Mouse (Mus musculus) embryonic fibroblast, embryonic 13.5 days (primary cell): ENCODE results near the gene Sarnp. TPM values are rescaled to one million over a fixed set of nuclear protein-coding genes. Genes with fewer than 3 reads are reported as not detected.
A peak's percentile ranks its signal among the peaks of the same experiment; 100 is the strongest.

Experiments
- H3K27ac ChIP-seq: 2 replicates; pipeline ENCODE4 v1.5.1; 2012; ENCODE audit warnings: low read length, control low read depth, inconsistent platforms; ENCODE audit not compliant: insufficient read depth
- H3K4me1 ChIP-seq: 2 replicates; pipeline ENCODE4 v1.6.1; 2011; ENCODE audit warnings: low read length; ENCODE audit not compliant: control insufficient read depth, insufficient read depth
- H3K4me3 ChIP-seq: 2 replicates; pipeline ENCODE4 v1.5.1; 2011; ENCODE audit warnings: mild to moderate bottlenecking, control low read depth, low read length; ENCODE audit not compliant: insufficient read depth
- CTCF ChIP-seq: IDR thresholded peaks from 2 replicates; pipeline ENCODE4 v1.5.1; 2011; ENCODE audit warnings: mild to moderate bottlenecking, control low read depth, low read length, moderate library complexity, borderline replicate concordance; ENCODE audit not compliant: insufficient read depth
- POLR2A ChIP-seq: IDR thresholded peaks from 2 replicates; pipeline ENCODE4 v1.6.1; 2011; ENCODE audit warnings: low read depth, mild to moderate bottlenecking, control low read depth, low read length, moderate library complexity
- polyA plus RNA-seq: library from polyadenylated mRNA; stranded (reverse); fragments of >200 nt; gene quantifications from 2 replicates; pipeline ENCODE4 v1.2.4, GENCODE M21; 2011; ENCODE audit warnings: low read depth; ENCODE audit not compliant: missing spikeins, insufficient read length

Gene Sarnp
- polyA plus RNA-seq, 1 experiment, result 112 TPM

GRCm38 (mm10) chr10:128889846-128890245 is 72.7 kb downstream of the Sarnp start:
- H3K4me3 ChIP-seq, result no peak overlapping the region; the same call in 1 of the 2 replicates
- TF ChIP-seq CTCF, result no peak
- no peak for TF ChIP-seq POLR2A
- H3K4me1 ChIP-seq, result peaks cover 2% of the 10 kb centered on the region
- no peak overlapping the region for H3K27ac ChIP-seq

DNA sequence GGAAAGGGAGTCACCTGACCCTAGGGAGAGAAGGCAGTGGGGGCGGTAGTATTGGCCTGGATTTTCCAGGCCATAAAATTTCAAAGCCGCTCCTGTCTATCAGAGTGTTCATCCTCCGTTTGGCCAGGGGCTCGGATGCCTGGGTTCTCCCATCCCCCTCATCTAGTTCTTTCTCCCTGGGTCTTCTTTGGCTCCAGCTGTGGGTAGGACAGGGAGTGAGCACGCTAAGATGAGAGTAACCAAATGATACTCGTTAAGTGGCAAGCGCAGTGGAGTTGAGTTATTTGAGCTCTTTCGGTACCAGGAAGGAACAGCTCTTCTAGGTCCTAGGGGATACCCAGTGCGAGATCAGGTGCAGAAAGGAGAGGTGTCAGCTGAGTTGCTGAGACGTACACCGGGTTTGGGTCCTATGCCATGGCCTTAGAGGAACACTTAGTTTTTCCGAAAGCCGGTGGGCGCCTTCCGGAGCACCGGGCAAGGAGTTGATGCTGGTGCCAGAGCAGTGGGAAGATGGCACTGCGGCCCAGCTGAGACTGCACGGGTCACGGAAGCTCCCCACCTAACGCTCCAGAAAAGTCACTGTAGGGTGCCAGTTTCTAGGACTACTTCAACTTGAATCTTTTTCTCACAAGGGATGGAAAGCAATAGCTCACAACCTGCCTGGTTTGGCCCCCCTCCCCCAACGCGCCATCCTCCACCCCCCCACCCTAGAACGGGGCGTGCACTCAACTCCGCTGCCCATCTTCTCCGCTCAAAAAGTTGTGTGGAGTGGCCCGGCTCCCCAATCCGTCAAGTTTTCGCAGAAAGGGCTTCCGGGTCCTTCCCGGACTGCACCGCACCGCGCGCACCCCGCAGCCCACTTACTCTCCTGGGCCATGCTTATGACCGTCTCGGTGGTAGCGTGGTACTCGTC is 73.5 kb downstream of the Sarnp start:
- Histone ChIP-seq H3K4me1 (peaks cover 4% of the 10 kb centered on the region), H3K27ac (peak overlapping the region; percentile 8)
- TF ChIP-seq POLR2A (peak; percentile 32; the same call in 1 of the 2 replicates), CTCF (no peak)

DNA sequence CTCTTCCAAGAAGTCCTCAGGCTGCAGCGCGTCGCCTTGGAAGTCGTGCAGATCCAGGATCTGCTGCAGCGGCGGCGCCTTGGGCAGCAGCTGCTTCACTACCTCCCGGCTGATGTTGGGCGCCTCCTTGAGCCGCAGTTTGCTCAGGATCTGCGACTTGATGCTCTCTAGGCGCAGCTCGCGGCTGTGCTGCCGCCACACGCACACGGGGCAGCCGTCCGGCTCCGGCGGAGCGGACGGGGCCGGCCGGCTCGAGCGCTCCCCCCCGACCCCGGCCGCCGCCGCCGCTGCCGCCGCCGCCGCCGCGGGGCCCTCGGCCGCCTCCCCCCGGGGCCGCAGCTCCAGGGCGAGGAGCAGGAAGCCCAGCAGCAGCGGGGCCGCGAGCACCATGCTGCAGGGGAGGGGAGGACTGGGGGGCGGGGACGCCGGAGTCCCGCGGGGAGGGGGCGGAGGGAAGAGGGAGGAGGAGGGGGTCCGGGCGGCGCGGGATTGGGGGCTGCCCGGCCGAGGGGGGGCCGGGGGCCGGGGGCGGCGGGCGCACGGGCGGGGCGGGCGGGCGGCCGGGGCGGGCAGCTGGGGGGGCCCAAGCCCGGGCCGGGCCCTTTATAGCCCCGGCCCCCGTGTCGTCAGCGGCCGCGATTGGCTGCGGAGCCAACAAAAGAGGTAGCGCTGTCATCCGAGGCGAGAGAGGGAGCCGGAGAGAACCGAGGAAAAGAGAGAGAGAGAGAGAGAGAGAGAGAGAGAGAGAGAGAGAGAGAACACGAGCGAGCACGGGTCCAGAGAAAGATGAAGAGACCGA is 74.4 kb downstream of the Sarnp start, which contains the start of gene Gdf11:
Gdf11 (minus strand) TSS at position 423 of the 799 bp plus-strand sequence.
- H3K27ac ChIP-seq, result peak within 1 kb of the TSS; percentile 8
- TF ChIP-seq CTCF, result no peak
- TF ChIP-seq POLR2A, result peak; percentile 58
- H3K4me1 ChIP-seq, result peaks cover 4% of the 10 kb centered on the region
- peak within 1 kb of the TSS; percentile 81 for H3K4me3 ChIP-seq

More for the DNA sequence above, 73.5 kb downstream of the Sarnp start:
- H3K4me3 ChIP-seq, result peak overlapping the region; percentile 81

- Histone ChIP-seq H3K4me1 (peaks cover 4% of the 10 kb centered on the region), H3K27ac (no peak overlapping the region), H3K4me3 (peak overlapping the region; percentile 55)
- TF ChIP-seq POLR2A (no peak), CTCF (no peak)
These were observed 75.1 kb downstream of the Sarnp start for GRCm38 (mm10) chr10:128892246-128892645.

GRCm38 (mm10) chr10:128895437-128895836 is 78.3 kb downstream of the Sarnp start:
- TF ChIP-seq CTCF (no peak), POLR2A (no peak)
- H3K4me3 ChIP-seq, result no peak overlapping the region
- H3K4me1 ChIP-seq, result 0 out of 2 replicates have a peak, but pooled peaks cover 2% of the 10 kb centered on the region
- H3K27ac ChIP-seq, result no peak overlapping the region

DNA sequence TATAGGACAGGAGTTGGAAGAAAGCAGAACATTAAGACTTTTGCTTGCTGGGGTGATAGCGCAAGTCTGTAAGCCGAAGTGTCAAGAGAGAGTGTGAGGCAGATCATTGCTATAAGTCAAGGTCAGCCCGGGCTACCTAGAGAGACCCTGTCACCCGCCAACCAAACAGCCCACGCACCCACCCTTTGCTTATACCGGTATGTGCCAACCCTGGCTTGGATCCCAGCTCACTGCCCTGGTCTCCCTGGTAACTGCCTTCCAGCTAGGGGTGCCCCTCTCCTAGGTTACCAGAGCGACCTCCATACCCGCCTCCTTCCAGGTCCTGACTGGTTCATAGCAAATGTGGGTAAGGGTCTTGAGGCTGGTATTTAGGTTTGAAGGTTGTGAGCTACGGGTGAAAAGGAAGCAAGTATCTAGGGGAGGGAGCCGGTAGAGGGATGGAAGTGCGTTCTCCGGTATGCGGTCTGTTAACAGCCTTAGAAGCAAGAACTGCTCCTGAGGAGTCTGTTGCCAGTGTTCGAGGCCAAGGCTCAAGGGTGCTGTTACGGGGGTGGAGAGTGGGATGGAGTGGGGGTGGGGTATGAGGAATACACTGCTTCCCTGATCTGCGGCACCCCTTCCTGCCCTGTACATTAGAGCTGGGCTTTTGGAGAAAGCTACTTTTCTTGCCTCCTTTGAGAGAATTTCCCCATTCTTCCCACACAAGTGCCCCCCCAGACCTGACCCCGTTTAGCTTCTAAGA is 79.0 kb downstream of the Sarnp start:
- TF ChIP-seq POLR2A, result no peak
- no peak for TF ChIP-seq CTCF
- no peak overlapping the region for H3K4me3 ChIP-seq
- 0 out of 2 replicates have a peak, but pooled peaks cover 2% of the 10 kb centered on the region for H3K4me1 ChIP-seq
- no peak overlapping the region for H3K27ac ChIP-seq

GRCm38 (mm10) chr10:128896807-128897206 is 79.7 kb downstream of the Sarnp start:
- 0 out of 2 replicates have a peak, but pooled peaks cover 2% of the 10 kb centered on the region for H3K4me1 ChIP-seq
- TF ChIP-seq CTCF (no peak), POLR2A (no peak)
- no peak overlapping the region for H3K4me3 ChIP-seq
- H3K27ac ChIP-seq, result no peak overlapping the region

DNA sequence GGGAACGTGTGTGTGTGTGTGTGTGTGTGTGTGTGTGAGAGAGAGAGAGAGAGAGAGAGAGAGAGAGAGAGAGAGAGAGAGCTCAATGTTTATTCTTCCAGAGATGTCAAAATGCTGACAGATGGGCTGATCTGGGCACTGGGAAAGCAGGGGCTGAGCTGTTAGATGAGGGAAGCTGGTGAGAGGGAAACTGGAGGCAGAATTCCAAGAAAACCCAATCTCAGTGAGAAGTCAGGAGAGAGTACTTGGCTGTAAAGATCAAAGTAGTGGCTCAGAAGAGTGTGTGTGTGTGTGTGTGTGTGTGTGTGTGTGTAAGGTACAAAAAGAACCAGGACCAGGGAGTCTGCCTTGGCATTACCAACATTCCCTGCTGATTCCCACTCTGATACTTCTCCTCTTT is 80.4 kb downstream of the Sarnp start:
- H3K4me3 ChIP-seq, result no peak overlapping the region
- H3K4me1 ChIP-seq, result 0 out of 2 replicates have a peak, but pooled peaks cover 2% of the 10 kb centered on the region
- no peak overlapping the region for H3K27ac ChIP-seq
- TF ChIP-seq CTCF, result no peak
- no peak for TF ChIP-seq POLR2A
